Mouse (Mus musculus): ENCODE results near the gene Smurf1. TPM values are rescaled to one million over a fixed set of nuclear protein-coding genes. Genes with fewer than 3 reads are reported as not detected.
A peak's percentile ranks its signal among the peaks of the same experiment; 100 is the strongest.

Smurf1 gene
- polyA plus RNA-seq, 1 experiment from 2014 or later: 36.0 TPM

DNA sequence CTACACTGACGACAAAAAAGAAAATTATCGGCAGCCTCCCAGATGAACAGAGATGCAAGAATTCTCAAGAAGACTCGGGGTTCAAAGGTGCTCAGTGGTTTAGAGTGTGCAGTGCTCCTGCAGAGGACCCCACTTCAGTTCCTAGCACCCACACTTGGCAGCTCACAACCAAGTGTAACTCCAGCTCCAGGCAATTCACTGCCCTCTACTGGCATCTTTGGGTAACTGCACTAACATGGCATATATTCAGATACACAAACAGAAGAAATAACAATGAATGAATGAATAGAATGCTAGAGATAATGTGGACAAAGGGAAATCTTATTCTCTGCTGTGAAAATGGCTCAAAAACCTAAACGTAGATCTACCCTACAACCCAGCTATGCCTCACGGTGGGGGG lies 19.2 kb upstream of the Smurf1 start:
- Histone ChIP-seq H3K4me2 (no peak overlapping the region), H3K36me3 (no peaks in the 10 kb centered on the region), H3K4me3 (no peak overlapping the region), H3K9me3 (no peaks in the 10 kb centered on the region), H3K4me1 (replicated peaks) (no peaks in the 10 kb centered on the region), H3K9ac (no peak overlapping the region), H3K27ac (replicated peaks) (no peak overlapping the region), H3K27me3 (no peaks in the 10 kb centered on the region)
- 97% methylated on average over 5 of the region's 5 CpGs for WGBS
- ATAC-seq (ENCODE audit: low FRiP score, low read depth): no peak

DNA sequence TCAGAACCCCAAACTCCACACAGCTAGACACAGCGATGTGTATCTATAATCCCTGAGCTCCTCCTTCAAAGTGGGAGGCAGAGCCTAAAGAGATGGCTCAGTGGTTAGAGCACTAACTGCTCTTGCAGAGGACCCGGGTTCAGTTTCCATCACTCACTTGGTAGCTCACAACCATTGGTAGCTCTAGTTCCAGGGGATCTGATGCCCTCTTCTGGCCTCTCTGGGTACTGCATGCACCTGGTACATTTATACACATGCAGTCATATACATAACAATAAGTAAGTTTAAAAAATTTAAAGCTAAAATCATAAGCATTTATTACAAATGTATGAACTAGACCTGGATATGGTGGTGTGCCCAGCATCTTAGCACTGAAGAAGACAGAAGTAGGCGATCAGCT lies 17.6 kb upstream of the Smurf1 start:
- H3K27me3 ChIP-seq: no peaks in the 10 kb centered on the region
- H3K4me1 ChIP-seq (replicated peaks): no peaks in the 10 kb centered on the region
- 92% methylated on average over 3 of the region's 3 CpGs for WGBS
- H3K4me2 ChIP-seq: no peak overlapping the region
- H3K9me3 ChIP-seq: no peaks in the 10 kb centered on the region
- H3K36me3 ChIP-seq: no peaks in the 10 kb centered on the region
- H3K4me3 ChIP-seq: no peak overlapping the region
- no peak overlapping the region for H3K9ac ChIP-seq
- no peak for ATAC-seq (ENCODE audit: low FRiP score, low read depth)
- no peak overlapping the region for H3K27ac ChIP-seq (replicated peaks)

GRCm38 (mm10) chr5:144979110-144979509 lies 13.5 kb upstream of the Smurf1 start:
- no peak overlapping the region for H3K4me2 ChIP-seq
- H3K4me1 ChIP-seq (replicated peaks): no peaks in the 10 kb centered on the region
- H3K9me3 ChIP-seq: no peaks in the 10 kb centered on the region
- no peak overlapping the region for H3K9ac ChIP-seq
- no peaks in the 10 kb centered on the region for H3K27me3 ChIP-seq
- ATAC-seq (ENCODE audit: low FRiP score, low read depth): no peak
- no peak overlapping the region for H3K27ac ChIP-seq (replicated peaks)
- WGBS: 90% methylated on average over 6 of the region's 6 CpGs
- H3K4me3 ChIP-seq: no peak overlapping the region
- H3K36me3 ChIP-seq: no peaks in the 10 kb centered on the region

GRCm38 (mm10) chr5:144978533-144979107 lies 13.0 kb upstream of the Smurf1 start:
- Histone ChIP-seq H3K27me3 (no peaks in the 10 kb centered on the region), H3K9ac (no peak overlapping the region), H3K4me1 (replicated peaks) (no peaks in the 10 kb centered on the region), H3K4me3 (no peak overlapping the region), H3K27ac (replicated peaks) (no peak overlapping the region), H3K36me3 (no peaks in the 10 kb centered on the region), H3K9me3 (no peaks in the 10 kb centered on the region), H3K4me2 (no peak overlapping the region)
- 72% methylated on average over 10 of the region's 10 CpGs for WGBS
- ATAC-seq (ENCODE audit: low FRiP score, low read depth): no peak

GRCm38 (mm10) chr5:144971266-144971665 lies 5.6 kb upstream of the Smurf1 start:
- no peak for ATAC-seq (ENCODE audit: low FRiP score, low read depth)
- Histone ChIP-seq H3K27me3 (peaks cover 4% of the 10 kb centered on the region; the same call in 1 of the 2 replicates), H3K27ac (replicated peaks) (no peak overlapping the region), H3K9me3 (no peaks in the 10 kb centered on the region), H3K4me3 (no peak overlapping the region), H3K36me3 (no peaks in the 10 kb centered on the region), H3K4me2 (no peak overlapping the region), H3K4me1 (replicated peaks) (peaks cover 6% of the 10 kb centered on the region), H3K9ac (no peak overlapping the region)
- 87% methylated on average over 3 of the region's 3 CpGs for WGBS

- Histone ChIP-seq H3K4me2 (peak overlapping the region; percentile 80), H3K9ac (peak overlapping the region; percentile 97), H3K4me3 (peak overlapping the region; percentile 98), H3K27me3 (peaks cover 4% of the 10 kb centered on the region; the same call in 1 of the 2 replicates), H3K27ac (replicated peaks) (peak overlapping the region; percentile 91), H3K4me1 (replicated peaks) (peaks cover 44% of the 10 kb centered on the region), H3K36me3 (no peaks in the 10 kb centered on the region), H3K9me3 (no peaks in the 10 kb centered on the region)
- peak; percentile 72 for ATAC-seq (ENCODE audit: low FRiP score, low read depth)
- WGBS: 1% methylated on average over 22 of the region's 56 CpGs
Measured at GRCm38 (mm10) chr5:144964872-144965638, 592 bp downstream of the Smurf1 start.

DNA sequence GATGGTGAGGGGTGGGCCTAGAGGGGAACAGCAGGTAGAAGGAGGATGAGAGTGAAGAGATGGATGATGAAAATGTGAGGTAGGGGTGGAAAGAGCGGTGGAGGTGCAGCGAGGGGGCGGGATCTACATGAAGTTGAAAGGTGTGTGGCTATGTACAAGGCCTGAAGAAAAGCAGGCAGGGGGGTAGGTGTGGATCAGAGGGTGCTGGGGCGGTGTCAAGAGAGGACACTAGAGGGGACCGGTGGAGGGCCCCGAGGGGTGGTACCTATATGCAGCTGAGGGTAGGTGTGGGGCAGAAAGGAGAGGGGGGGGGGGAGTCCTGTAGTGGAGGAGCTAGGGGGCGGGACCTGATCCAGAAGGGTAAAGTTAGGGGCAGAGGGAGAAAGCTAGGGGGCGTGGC lies 1.2 kb downstream of the Smurf1 start:
- H3K4me3 ChIP-seq: peak overlapping the region; percentile 98
- H3K27ac ChIP-seq (replicated peaks): peak overlapping the region; percentile 91
- H3K4me2 ChIP-seq: peak overlapping the region; percentile 80
- H3K9me3 ChIP-seq: no peaks in the 10 kb centered on the region
- peaks cover 46% of the 10 kb centered on the region for H3K4me1 ChIP-seq (replicated peaks)
- H3K9ac ChIP-seq: no peak overlapping the region
- 23% methylated on average over 8 of the region's 8 CpGs for WGBS
- peak; percentile 67 for ATAC-seq (ENCODE audit: low FRiP score, low read depth)
- no peaks in the 10 kb centered on the region for H3K36me3 ChIP-seq
- peaks cover 4% of the 10 kb centered on the region; the same call in 1 of the 2 replicates for H3K27me3 ChIP-seq

- H3K27ac ChIP-seq (replicated peaks): peak overlapping the region; percentile 60
- 8% methylated on average over 13 of the region's 13 CpGs for WGBS
- peaks cover 4% of the 10 kb centered on the region; the same call in 1 of the 2 replicates for H3K27me3 ChIP-seq
- H3K9me3 ChIP-seq: no peaks in the 10 kb centered on the region
- H3K4me3 ChIP-seq: peak overlapping the region; percentile 98
- H3K4me2 ChIP-seq: peak overlapping the region; percentile 80
- peak; percentile 16 for ATAC-seq (ENCODE audit: low FRiP score, low read depth)
- 0 out of 2 replicates have a peak overlapping the region, but pooled peaks have one; percentile 8 for H3K9ac ChIP-seq
- peaks cover 50% of the 10 kb centered on the region for H3K4me1 ChIP-seq (replicated peaks)
- no peaks in the 10 kb centered on the region for H3K36me3 ChIP-seq
Measured at GRCm38 (mm10) chr5:144963817-144964261, 1.8 kb downstream of the Smurf1 start.

- WGBS: 43% methylated on average over 3 of the region's 3 CpGs
- 0 out of 2 replicates have a peak overlapping the region, but pooled peaks have one; percentile 8 for H3K9ac ChIP-seq
Measured at GRCm38 (mm10) chr5:144963401-144963800, 2.2 kb downstream of the Smurf1 start.

DNA sequence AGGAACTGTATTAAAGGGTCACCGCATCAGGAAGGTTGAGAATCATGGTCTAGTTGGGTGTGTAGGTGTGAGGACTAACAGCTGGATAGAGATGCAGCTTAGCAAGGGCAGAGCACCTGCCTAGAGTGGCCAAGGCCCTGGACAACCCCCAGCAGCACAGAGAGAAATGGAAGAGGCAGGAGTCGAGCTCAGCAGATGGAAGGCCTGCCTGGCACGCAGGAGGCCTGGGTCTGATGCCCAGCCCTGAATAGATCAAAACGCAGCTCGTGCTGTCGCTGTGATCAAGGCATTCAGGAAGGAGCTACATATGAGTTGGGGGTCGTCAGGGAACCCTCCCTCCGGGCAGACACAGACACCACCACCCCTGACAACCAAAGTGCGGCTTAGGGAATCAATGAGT lies 7.4 kb downstream of the Smurf1 start:
- ATAC-seq (ENCODE audit: low FRiP score, low read depth): no peak
- Histone ChIP-seq H3K27ac (replicated peaks) (no peak overlapping the region), H3K4me1 (replicated peaks) (peaks cover 52% of the 10 kb centered on the region), H3K36me3 (no peaks in the 10 kb centered on the region), H3K4me3 (no peak overlapping the region), H3K4me2 (no peak overlapping the region), H3K9ac (no peak overlapping the region), H3K9me3 (no peaks in the 10 kb centered on the region), H3K27me3 (no peaks in the 10 kb centered on the region)
- WGBS: 83% methylated on average over 9 of the region's 9 CpGs

More at GRCm38 (mm10) chr5:144963401-144963800, 2.2 kb downstream of the Smurf1 start:
- H3K4me1 ChIP-seq (replicated peaks): peaks cover 52% of the 10 kb centered on the region
- peak overlapping the region; percentile 80 for H3K4me2 ChIP-seq
- ATAC-seq (ENCODE audit: low FRiP score, low read depth): peak; percentile 0; the same call in 1 of the 2 replicates
- H3K4me3 ChIP-seq: peak overlapping the region; percentile 98
- no peaks in the 10 kb centered on the region for H3K36me3 ChIP-seq
- H3K9me3 ChIP-seq: no peaks in the 10 kb centered on the region
- peak overlapping the region; percentile 60 for H3K27ac ChIP-seq (replicated peaks)
- H3K27me3 ChIP-seq: peaks cover 4% of the 10 kb centered on the region; the same call in 1 of the 2 replicates

GRCm38 (mm10) chr5:144954432-144954831 lies 11.2 kb downstream of the Smurf1 start:
- Histone ChIP-seq H3K9ac (no peak overlapping the region), H3K27ac (replicated peaks) (no peak overlapping the region), H3K36me3 (no peaks in the 10 kb centered on the region), H3K4me3 (no peak overlapping the region), H3K4me1 (replicated peaks) (peaks cover 48% of the 10 kb centered on the region), H3K27me3 (no peaks in the 10 kb centered on the region), H3K4me2 (no peak overlapping the region), H3K9me3 (no peaks in the 10 kb centered on the region)
- no peak for ATAC-seq (ENCODE audit: low FRiP score, low read depth)
- WGBS: 90% methylated on average over 7 of the region's 7 CpGs

- H3K9ac ChIP-seq: no peak overlapping the region
- H3K27ac ChIP-seq (replicated peaks): no peak overlapping the region
- H3K4me3 ChIP-seq: no peak overlapping the region
- H3K4me1 ChIP-seq (replicated peaks): peaks cover 49% of the 10 kb centered on the region
- no peak overlapping the region for H3K4me2 ChIP-seq
- 62% methylated on average over 2 of the region's 2 CpGs for WGBS
- no peaks in the 10 kb centered on the region for H3K27me3 ChIP-seq
- H3K36me3 ChIP-seq: no peaks in the 10 kb centered on the region
- no peak for ATAC-seq (ENCODE audit: low FRiP score, low read depth)
- H3K9me3 ChIP-seq: no peaks in the 10 kb centered on the region
Measured at GRCm38 (mm10) chr5:144952592-144952991, 13.1 kb downstream of the Smurf1 start.

All from hindbrain, embryonic 15.5 days (tissue).